Mouse (Mus musculus) lung, postnatal 36 days (tissue): ENCODE results near the gene Cfap97d2.
A peak's percentile ranks its signal among the peaks of the same experiment; 100 is the strongest.

Experiments used
- DNase-seq: peaks from one replicate; pipeline ENCODE4 v3.0.0; 2022; ENCODE audit warnings: mixed read lengths

Gene Cfap97d2

DNA sequence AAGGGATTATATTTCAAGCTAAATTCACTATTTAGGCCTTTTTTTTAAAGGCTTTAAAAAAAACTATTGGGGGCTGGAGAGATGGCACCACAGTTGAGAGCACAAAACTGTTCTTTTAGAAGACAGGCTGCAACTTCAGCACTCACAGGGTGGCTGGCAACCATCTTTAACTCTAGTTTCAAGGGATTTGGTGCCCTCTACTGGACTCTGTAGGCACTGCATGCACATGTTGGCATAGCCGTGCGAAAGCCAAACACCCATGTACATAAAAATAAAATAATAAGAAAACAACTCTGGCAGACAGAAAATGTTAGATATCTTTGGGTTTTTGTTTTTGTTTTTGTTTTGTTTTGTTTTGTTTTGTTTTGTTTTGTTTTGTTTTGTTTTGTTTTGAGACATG, 48.0 kb downstream of the Cfap97d2 start:
- peak; percentile 90 for DNase-seq

DNA sequence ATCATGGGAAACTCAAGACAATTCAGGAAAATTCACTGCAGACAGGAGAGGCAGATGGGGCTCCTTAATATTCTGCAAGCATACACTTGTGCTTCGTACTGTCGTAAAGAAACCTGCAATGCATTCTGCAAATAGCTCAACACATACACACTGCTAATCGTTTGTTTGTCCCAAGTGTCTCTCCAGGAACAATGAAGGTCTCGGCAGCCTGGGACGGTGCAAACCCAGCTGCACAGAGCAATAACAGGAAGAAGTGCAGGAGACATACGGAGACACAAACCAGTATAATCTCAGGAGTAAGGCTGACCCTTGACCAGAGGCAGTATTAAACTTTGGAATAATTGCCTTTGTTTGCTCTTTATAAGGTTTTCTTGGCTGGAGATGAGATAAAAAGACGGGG, 50.8 kb downstream of the Cfap97d2 start:
- no peak for DNase-seq

DNA sequence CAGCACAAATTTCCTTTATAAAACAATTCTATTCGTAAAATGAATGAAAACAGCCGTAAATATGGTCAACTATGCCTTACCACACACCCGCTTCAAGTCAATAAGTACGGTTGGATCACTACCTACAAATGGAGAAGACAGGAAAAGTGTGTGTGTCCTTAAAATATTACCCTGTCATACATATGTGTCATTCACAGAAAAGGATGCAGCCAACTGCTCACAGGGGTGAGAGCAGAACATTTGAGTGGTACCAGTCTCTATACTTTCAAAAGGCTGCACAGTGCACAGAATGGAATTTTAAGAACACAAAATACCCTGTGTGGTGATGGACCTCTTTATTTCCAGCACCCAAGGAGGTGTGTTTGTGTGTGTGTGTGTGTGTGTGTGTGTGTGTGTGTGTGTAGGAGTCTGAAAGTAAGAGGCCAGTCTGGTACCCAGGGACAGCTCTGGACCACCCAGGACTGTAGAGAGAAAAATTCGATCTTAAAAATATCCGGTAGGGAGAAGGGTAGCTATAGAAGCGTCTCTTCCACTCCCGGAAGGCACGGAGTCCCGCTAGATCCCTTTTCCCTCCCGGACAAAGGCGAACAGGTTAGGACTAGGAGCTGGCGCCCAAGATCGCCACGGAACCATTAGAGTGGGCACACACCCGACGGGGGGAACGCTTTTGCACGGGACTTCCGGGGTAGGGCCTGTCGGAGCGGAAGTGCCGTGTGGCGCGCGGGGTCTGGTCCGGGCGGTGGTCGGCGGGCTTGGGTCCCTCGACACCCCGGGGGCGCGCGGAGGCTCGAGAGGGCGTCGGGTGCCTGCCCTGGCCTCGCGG, 51.5 kb downstream of the Cfap97d2 start, which contains the start of gene Cdc16:
Gene Cdc16, plus strand, starts transcription at position 695 of the 823 bp plus-strand sequence.
- DNase-seq, result peak; percentile 92

DNA sequence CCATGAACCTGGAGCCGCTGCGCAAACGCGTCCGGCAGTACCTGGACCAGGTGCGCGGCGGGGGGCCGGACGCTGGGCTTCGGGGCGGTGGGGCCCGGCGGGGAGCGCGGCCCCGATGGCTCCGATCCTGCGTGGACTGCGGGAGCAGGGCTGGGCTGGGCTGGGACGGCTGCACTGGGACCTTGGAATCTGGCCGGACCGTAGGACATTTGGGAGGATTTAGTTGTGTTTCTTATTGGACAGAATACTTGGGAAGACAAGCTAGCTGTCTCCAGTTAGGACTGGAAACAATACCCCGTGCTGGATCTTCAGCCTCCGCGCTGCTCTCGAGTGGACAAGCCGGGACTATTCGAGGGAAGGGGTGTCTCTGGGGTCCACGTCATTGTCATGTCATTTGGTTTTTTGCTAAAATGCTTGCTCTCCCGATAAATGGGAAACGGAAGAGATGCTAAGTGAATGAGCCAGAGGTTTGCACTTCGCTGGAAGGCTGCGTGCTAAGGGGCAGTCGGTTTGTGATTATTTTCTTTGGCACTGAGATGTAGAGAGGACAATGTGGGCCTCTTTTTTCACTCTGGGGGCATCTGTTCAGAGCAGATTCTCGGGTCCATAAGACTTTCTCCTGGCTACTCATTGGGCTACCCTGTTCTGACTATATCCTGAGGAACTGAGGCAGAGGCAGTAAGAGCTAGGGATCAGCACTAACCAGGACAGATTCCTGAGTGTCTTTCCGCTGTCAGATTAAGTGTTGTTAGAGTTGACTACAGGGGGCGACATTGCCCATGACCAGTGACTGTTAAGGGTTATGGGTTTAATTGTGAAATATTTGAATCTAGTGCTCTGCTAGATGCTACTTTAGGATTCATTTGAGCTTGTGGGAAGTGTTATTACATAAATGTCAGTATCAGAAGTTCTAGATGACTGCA, 52.4 kb downstream of the Cfap97d2 start:
- DNase-seq, result peak; percentile 80

DNA sequence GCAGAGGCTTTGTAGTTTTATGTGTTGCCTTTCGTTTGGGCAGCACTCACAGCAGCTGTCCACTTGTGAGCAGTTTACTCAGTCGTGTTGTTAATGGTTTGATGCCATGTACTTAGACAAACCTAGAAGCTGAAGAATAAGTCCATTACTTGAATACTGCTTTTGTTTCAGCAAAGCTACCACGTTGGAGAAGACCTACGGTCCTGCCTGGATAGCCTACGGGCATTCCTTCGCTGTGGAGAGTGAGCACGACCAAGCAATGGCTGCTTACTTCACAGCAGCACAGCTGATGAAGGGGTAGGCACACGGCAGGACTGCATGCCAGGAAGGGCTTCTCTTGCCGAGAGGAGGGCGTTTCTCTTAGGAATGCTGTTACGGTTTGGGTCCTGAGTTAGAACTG, 63.5 kb downstream of the Cfap97d2 start:
- DNase-seq, result no peak

DNA sequence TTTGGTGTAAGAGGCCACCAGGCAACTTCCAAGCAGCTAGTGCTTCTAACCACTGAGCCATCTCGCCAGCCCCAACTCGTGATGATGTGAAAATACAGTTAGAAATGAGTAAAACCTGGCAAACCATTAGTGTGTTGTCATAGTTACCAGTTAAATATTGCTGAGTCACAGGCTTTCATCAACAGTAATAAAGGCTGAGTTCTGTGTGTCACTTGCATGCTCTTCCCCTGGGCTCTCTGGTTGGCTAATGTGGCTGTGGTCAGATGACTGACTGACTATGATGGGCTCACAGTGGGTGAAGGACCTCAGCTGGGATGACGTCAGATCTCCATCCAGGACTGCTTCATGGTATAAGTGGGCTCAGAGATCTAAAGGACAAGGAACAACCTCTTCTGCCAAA, 74.8 kb downstream of the Cfap97d2 start:
- DNase-seq, result no peak

DNA sequence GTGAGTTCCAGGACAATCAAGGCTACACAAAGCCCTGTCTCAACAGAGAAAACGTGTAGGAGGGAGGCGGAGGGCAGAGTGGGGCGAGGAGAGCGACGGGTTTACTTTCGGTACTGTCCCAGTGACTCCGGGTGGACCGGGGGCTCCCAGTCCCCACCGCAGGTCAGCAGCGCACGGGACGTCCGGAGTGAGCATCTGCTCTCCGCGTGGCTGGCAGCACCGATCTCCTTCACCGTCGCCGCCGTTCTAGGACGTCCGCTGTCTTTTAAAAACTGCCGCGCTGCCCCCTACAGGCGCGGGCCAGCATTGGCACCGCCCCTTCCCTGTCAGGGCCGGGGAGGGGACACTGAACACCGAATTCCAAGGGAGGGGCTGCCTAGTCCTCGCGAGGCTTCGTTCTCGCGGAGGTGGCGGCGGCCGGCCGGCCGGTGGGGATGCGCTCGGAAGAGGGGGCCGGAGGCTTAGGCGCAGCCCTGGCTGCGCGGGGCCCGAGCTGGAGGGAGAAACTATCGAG, 79.6 kb downstream of the Cfap97d2 start, which contains the start of gene Upf3a:
Gene Upf3a, plus strand, starts transcription at position 366 of the 514 bp plus-strand sequence.
- DNase-seq, result peak; percentile 95

DNA sequence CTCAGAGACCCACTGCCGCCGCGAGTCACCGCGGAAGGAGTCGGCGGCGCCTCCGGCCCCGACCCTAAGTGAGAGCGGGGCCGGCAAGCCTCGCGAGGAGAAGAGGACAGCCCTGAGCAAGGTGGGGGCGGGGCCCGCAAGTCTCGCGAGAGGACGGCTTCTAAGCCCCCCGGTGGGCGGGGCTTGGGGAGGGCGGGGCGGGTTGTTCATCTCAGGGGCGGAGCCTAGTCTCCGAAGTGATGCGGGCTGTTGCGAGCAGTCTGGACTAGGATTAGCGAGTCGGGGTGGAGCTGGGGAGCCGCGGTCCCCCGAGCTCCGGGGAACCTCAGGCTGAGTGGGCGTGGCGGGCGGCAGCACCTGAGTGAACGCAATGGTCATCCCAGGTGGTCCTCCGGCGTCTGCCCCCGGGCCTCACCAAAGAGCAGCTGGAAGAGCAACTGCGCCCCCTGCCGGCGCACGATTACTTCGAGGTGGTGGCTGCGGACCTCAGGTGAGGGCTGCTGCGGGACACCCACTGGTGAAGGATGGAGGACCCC, 80.1 kb downstream of the Cfap97d2 start:
- peak; percentile 98 for DNase-seq

DNA sequence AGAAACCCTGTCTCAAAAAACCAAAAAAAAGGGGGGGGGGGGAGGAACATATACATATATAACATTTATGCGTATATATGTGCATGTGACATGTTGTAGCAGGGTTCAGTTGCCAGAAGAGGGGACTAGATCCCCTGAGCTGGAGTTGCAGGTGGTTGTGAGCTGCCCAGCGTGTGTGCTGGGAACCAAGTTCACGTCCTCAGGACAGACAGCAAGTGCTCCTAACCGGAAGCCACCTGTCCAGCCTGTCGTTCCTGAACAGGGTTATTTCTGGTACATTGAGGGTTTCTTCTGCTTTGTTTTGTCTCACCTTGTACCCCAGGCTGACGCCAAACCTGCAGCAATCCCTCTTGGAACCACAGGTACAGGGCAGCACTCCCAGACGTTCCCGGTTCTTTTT, 83.9 kb downstream of the Cfap97d2 start:
- no peak for DNase-seq
